Mouse (Mus musculus): Measurements from ENCODE around the gene Cacnb4.

GRCm38 (mm10) chr2:52619406-52619974 is 57.1 kb downstream of the Cacnb4 start:
- no peak for TF ChIP-seq TAL1 (IDR thresholded peaks at IDR 0.05; ENCODE audit: low read length)
- no peak for TF ChIP-seq GATA1 (IDR thresholded peaks at IDR 0.05; ENCODE audit: low read length)

Data from erythroblast, embryonic 14.5 days (primary cell).